Mouse (Mus musculus): Measurements from ENCODE around the gene Ano9.

GRCm38 (mm10) chr7:141119487-141119886 is 1.9 kb upstream of the Ano9 start:
- TF ChIP-seq CTCF (IDR thresholded peaks at IDR 0.05; ENCODE audit: low read depth, low read length) (no peak), GATA1 (IDR thresholded peaks at IDR 0.05; ENCODE audit: borderline replicate concordance, low read length) (no peak)

Data from G1E (cell line).